Mouse (Mus musculus): ENCODE measurements at regions not wholly inside any gene's neighbourhood (a gene's known extent, or its start where the extent isn't known, plus 50 kb on each side); places are given as distances from the start of the nearest gene placed in this dataset.

DNA sequence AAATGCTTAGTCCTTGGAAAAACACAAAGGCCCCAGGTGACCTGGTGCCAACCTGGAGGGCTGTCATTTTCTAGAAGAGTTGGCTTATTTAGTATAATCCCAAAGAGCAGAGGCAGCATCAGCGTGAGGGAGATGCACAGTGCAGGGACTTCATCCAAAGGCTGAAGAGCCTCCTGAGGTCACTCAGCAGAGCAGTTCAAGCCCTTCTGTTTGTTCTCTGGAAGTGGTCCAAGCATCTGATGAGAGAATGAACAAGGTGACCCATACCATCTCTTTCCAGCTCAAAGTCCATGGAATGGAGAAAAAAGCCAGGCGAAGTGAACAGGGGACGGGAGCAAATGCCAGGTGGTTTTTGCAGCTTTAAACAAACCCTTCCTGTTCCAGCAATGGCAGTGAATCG lies 695.9 kb downstream of the Diaph3 start:
- TF ChIP-seq GATA1 (IDR thresholded peaks at IDR 0.05; ENCODE audit: borderline replicate concordance, low read length) (no peak), FLI1 (IDR thresholded peaks at IDR 0.05; ENCODE audit: low read length) (no peak)
